Mouse (Mus musculus) layer of hippocampus, postnatal 14 days (tissue): Measurements from ENCODE around the gene Tnr. TPM values are rescaled to one million over a fixed set of nuclear protein-coding genes. Genes with fewer than 3 reads are reported as not detected.

ENCODE experiments used
- DNase-seq, 2 experiments: peaks; one replicate each; pipeline ENCODE4 v3.0.0; 2021 to 2022; ENCODE audit warnings: low spot score in 2 of 2, mixed read lengths in 1 of 2
- total RNA-seq, 2 experiments: library from RNA; stranded (reverse); gene quantifications; 2 replicates each; pipeline ENCODE4 v1.2.3; 2021

Tnr gene
- total RNA-seq, 2 experiments from 2014 or later, result 168 to 172 TPM

DNA sequence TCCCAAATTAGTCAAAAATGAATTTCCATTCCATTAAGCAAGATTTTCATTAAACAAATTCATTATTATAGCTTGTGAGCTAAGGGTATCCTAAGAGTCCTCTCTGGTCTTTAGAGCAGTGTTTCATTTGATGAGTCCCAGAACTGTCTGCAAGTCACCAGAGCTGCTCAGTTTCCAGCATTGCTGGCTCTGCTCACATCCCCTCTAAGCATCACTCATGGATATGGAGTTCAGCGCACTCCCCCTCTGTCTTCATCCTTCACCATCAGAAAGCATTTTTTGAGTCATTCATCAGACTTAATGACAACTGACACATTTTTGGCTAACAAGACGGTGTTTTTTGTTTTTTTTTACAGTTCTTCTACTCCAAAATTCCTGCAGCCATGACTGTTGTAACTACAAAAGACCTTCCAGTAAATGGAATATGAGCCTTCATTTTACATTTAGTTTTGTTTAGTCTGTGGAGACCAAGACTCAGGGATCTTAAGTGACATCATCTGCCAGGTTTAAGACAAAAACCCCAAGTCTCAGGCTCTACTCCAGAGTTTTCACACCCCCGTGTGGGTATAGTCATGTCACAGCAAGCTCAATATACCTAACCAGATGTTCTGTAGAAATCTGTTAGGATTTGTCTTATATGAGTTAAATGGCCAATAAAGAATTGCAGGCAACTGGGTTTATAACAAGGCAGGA is 338.4 kb downstream of the Tnr start:
- no peak for DNase-seq

DNA sequence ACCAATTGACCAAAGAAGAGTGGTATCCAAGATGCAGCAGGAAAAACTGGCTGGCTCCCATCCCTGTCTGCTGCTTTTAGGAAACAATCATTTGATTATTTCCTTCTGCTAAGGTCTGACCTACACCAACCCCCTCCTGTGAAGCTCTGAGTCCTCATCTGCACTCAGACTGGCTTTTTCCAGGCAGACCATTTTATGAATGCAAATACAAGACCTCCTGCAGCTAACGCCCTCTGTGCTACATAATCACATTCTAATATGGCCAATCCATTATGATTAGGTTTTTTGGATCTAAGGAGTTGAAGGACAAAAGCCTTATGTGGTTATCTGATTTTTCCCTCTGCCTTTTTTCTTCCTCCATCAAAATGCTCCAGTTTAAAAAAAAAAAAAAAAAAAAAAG is 342.1 kb downstream of the Tnr start:
- DNase-seq, result peak in 1 of 2 experiments; percentile 41

DNA sequence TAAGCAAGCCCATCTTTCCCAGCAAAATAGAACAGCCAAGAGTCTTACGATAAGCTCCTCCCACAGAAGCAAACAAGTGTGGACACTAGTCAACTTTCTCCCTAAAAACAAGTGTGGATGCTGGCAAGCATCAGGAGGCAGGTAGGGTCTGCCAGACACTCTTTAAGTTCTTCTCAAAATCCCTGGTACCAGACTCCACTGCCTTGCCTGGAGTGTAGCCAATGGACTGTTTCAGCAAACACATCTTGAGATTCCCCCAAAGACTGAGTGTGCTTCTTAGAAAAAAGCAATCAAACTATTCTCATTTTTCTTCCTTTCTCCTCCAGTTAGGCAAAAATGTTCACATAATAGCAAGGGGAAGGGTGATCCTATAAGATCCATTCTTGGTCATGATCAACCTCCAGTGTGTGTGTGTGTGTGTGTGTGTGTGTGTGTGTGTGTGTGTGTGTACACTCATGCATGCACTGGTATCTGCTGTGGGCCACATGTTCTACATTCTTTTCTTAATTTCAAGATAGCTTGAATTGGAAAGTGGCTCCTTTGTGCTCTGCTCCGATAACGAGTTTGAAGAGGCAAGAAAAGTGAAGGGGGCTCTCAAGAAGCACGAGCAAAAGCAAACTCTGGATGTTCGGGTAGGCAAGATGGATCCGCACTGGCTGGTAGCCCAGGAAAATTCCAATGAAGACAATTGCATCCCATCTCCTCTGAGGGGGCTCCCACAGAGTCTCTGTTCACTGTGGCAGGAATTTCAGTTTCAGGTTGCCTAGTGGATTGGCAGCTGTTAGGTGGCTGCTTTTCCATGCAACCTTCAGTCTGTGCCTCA is 346.3 kb downstream of the Tnr start:
- no peak for DNase-seq

DNA sequence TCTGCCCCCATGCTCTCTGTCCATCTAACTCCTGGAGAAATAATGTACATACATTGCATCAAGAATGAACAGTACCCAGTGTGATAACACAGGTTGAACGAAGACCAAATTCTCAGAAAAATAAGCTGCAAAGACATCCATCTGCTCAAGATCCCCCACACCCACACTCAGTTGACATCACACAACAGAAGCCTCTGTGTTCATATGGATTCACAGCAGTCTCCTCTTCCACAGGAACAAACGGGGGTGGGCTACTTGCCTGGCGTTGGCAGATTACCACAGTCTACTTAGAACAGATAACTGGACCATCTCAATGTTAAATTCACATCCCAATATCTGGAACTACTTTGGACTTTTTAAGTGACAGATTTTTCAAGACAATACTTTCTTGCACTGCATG is 349.3 kb downstream of the Tnr start:
- DNase-seq, result peak in 1 of 2 experiments; percentile 42

DNA sequence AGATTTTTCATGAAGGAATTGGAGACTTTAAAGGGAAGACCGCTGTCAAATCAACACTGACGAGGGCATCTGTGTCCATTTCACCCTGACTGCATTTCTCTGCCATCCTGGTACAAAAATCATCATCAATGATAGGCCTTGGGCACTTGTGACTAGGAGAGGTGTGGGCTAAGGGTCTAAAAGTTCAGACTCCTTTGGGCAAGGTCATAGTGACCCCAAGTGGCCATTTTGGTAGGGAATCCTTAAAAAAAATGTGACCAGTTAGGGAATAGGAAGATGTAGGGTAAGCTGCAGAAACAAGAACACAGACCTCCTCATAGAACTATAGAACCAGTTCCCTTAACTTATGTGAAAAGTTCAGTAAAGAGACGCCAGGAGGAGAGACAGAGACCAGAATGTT is 355.1 kb downstream of the Tnr start:
- no peak for DNase-seq

DNA sequence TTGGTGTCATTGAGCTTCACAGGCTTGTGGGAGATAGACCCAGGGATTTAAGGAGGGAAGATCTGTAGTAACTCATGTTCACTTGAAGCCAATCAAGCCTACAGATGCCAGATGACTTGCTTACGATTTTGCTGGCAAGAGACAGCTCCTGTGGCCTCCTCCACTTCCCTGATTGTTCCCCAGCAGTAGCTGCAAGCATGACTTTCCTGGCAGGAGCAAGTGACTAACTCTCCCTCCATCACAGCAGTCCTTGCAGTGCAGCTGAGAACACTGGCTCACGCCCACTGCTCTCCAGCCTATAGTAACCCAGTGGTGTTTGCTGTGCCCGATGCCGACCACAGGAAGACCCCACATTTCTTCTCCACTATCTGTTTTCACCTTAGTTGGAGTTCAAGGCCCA is 356.3 kb downstream of the Tnr start:
- DNase-seq, result no peak

DNA sequence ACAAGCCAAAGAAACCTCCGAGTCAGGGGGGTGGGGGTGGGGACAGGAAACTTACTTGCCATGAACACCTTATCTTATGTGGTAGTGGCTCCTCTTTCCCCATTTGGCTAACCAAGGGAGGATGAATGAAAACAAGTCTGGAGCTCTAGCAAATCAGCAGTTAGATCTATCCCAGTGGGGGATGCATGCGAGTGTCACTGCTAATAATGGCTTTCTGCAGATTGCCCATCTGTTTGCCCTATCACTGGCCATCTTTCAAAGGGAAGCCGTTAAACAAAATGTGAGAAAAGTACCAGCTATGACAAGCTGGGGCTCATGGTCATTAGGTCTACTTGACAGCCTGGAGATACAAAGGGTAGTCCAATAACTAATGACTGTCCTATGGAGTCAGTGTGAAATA is 361.9 kb downstream of the Tnr start:
- DNase-seq, result no peak

DNA sequence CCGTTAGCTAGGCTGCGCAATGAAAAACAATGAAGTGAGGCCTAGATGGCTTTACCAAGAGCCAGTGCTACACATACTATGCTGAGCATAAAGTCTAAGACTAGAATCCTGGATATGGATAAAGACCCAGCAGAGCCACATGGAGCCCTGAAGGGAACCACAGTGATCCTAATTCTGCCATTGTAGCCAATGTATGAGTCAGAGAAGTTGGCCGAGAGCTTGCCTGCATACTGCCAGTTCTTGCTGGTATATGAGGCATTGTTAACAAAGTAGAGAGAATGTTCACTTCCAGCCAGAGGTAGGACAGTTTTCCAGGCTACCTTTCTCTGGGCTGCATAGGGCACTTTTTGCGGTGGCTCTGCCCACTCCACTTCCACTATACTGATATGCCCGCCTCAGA is 365.0 kb downstream of the Tnr start:
- no peak for DNase-seq

DNA sequence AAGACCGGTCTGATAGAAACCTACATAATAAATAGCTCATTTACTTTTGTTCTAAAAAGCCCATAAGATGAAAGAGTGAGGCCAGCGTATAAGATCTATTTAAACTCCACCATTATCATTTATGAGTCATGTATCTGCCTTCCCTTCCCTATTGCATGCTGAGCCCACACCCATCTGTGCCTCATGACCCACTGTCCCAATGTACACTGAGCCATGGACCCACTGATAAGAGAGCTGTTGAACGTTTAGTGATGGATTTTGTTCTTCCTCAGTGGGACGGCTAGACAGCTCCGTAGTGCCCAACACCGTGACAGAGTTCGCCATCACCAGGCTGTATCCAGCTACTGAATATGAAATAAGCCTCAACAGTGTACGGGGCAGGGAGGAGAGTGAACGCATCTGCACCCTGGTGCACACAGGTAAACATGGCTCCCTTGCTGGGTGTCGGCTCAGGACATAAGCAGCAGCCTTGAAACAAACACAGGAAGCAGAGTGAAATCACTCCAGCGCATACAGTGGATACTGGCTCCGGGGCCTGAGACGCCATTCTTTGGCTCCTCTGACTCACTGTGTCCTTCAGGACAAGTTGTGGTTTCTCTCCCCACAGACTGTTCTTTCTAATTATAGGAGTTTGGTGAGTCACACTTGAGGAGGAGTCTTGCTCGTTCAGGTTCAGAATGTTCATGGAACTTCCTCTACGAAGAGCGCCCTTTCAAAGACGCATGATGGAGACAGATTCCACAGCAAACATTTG is 365.6 kb downstream of the Tnr start:
- DNase-seq, result no peak

DNA sequence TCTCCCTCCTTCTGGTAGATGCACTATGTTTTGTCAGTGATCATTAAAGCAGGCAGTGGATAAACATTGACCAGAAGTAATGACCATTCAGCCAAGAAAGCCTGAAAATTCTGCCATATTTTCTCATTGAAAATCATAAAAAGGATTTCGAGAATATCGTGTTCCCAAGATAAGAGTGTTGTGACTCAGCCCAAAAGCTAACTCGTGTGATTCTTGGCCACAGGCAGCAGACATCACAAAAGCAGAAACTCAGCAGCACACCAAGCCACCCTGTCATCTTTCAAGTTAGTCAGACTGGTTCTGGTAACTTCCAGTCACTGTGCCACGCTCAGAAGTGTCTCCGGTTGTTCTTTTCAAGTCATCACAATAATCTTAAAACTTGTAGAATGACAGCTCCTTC is 367.0 kb downstream of the Tnr start:
- no peak for DNase-seq

DNA sequence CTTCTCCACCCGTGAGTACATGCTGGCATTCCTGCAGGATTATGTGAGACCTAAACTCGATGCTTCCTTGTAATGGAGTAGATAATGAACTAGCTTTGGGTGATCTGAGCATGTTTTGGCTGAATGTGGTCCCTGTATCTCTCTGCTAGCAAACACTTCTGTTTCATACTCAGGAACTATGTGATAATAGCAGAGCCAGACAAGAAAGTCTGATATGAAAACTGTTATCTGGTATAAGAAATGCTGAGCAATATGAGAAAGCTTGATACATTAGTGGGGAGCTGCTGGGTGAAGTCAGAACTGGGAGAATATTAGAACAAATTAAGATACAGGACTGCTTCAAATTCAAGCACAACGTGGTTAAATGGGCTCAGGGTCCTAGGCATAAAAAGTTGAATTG is 371.5 kb downstream of the Tnr start:
- DNase-seq, result no peak

DNA sequence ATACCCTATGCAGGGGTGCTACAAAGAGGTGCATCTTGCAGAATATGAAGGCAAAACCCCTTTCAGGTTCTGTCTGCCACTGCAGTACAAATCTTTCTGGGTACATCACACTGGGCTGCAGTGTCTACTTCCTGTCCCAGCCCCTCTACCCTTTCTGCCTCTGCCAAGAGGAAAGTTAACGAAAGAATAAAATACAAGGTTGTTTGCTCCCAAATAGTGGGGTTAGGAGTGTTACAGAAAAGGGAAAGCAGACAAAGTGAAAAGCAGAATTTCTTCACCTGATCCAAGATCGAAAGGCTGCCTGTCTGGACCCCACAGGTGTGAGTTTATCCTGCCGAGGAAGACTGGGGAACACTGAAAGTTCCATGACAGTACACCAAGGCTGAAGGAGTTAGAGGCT is 376.4 kb downstream of the Tnr start:
- DNase-seq, result no peak

DNA sequence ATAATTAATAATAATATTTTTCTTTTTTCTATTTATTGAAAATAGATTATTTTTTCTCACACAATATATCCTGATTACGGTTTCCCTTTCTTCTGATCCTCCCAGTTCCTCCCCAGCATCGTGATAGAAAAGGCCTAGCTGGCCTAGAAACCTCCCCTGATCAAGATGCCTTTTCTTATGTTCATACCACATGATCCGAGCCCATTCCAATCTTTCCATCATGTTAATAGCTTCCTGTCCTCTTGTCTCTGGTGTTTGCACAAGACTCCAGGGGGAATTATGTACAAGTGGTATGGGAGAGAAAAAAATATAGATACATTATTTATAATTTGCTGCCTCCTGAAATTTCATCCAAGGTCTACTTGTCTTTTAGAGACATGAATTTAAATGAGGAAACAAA is 377.1 kb downstream of the Tnr start:
- DNase-seq, result no peak

DNA sequence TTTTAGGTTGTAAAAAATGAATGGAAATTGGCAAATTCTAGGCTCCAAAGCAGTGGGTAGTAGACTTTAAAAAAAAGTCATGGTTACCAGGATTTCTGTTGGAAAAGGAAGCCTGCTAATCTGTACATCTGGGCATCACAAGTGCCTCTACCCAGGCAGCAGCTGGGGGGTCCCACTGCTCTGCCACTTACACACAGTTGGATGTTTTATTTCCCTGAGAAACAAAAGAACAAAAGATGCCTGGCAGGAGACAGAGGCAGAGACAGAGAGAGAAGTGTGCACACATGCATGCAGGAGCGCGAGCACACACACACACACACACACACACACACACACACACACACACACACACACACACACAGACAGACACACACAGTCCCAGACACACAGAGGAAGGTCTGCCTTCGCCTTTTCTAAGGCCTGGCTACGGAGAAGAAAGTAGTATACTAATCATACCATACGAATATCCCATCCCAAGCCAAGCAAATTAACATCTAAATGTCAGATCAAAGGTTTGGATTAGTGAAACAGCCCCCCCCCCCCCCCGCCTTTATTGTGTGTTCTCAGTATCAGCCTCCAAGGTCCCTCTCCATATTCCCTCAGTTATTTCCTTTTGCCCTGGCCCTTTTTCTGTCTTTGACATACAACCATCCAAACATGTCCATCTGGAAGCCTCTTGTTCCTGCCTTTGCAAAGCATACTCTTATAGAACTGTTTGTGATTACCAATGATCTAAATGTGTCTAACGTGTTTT is 378.0 kb downstream of the Tnr start:
- DNase-seq, result no peak

DNA sequence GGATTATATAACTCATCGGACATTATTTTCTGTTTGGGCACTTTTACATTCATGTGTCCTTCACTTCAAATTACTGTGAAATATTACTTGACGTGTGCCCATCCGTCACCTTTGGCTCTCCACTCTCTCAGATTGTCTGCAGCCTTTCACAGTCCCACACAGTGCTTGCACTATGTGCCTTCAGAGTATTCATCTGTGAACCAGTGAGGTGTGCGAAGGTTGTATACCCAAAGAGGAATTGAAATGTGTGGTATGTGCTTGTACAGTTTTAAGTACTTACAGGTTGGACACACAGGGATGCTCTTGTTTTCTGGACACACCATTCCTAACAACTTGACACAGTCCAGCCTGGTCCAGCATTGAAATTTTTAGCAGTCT is 378.5 kb downstream of the Tnr start:
- no peak for DNase-seq

DNA sequence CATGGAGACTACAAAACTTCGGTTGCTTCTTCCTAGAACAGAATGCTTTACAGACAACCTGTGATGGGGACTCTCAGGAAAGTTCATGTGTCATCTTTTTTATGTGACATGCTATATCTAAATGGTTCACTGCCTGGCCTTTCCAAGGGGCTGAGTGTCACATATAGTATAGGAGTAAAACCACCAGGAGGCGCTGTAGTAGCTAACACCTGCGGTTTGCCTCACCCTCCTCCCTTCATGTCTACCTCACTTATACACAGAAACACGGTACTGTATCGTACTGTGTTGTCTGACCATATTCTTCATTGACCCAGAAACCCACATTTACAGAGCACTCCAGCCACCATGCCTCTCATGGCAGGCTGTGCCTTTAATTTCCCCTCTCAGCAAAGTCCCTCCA is 387.4 kb downstream of the Tnr start:
- no peak for DNase-seq

DNA sequence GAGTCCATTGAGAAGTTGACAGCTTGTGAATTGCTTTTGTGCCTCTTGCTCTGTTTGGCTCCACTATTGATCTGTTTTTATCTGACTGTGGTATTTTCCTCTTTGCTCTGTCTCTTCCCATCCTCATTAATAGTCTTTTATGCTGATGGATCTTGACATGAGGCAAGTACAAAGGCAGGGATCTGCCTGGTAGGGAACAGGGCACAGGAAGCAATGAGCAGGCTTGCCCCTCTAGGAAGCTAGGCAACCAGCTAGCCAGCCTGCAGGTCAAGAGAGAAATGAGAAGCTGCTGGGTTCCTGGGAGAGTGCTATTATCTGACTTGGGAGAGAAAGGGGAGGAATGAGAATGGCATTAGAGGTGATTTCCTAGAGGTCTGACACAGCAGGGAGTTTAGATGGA is 391.2 kb downstream of the Tnr start:
- no peak for DNase-seq

DNA sequence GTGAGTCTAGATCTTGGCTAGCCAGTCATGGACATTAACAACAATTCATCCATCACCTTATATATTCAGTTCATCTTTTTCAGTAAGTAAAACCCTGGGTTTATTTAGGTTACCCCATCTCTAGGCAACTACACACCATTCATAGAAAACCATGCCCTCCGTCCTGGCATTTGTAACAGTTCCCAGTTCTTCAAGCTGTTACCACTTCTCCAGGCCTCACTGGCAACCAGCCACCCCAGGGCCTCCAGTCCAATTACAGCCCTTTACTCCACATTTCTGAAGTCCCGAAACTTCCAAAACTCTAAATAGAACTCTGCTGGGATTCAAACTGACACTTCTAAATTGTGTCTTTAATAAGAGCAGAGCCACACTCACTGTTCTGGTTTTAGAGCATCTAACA is 397.0 kb downstream of the Tnr start:
- no peak for DNase-seq

DNA sequence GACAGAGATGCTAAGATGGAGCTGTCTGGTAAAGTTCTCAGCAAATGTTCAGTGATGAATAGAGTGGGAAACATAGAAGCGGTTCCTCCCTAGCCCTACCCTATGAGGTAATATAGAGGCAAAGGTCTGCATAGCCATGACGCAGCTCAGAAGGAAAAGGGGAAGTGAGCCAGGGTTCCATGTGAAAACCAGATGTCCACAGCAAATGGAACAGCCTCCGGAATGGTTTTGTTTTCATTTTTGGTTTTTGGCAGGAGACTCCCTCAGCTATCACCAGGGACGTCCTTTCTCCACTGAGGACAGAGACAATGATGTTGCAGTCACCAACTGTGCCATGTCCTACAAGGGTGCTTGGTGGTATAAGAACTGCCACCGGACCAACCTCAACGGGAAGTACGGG is 399.4 kb downstream of the Tnr start:
- DNase-seq, result peak in 1 of 2 experiments; percentile 31

DNA sequence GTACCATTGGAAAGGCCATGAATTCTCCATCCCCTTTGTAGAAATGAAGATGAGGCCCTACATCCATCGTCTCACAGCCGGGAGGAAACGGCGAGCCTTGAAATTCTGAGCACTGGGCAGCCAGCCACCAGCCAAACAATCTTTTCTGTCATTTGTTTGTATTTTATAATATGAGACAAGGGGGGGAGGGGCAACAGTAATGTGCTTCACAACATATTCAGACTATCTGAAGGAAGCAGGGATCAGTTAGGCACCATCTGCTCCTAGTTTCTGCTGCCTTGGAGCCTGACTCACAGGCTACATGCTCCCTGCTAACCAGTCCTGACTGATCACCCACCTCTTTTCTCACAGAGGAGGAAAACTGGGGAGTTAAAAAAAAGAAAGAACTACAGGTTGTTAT is 400.5 kb downstream of the Tnr start:
- DNase-seq, result no peak

DNA sequence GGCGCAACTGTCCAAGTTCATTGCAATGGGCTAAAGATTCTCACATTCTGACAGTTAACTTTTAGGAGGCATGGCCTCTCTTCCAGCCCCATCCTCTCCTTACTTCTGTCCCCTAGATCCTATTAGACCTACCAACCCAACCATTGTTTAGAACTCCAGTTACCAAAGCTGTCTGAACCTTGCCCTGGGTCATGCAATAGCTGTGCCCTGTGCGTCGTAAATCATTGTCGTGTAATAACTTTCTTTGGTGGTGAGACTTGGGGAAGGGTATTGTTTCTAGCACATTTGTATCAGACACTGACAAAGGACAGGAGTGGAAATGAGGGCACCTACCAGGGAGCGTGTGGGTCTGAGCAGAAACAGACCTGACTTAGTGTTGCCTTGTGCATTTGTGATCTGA is 401.1 kb downstream of the Tnr start:
- no peak for DNase-seq
